Mouse (Mus musculus) forebrain, embryonic 10.5 days (tissue): Measurements from ENCODE around the gene Golga2. TPM values are rescaled to one million over a fixed set of nuclear protein-coding genes. Genes with fewer than 3 reads are reported as not detected.

Experiments used
- DNase-seq: peaks from one replicate; pipeline ENCODE4 v3.0.0-alpha.2; 2017; ENCODE audit warnings: low spot score; ENCODE audit errors: extremely low spot score
- H3K27ac ChIP-seq: fragments of 300-500 bp; sonication (generic); 2 replicates; pipeline ENCODE4 v1.5.1; 2016; ENCODE audit warnings: mild to moderate bottlenecking
- H3K27me3 ChIP-seq: fragments of 300-500 bp; sonication (generic); 2 replicates; pipeline ENCODE4 v1.6.1; 2016; ENCODE audit warnings: mild to moderate bottlenecking; ENCODE audit not compliant: poor library complexity, severe bottlenecking
- H3K36me3 ChIP-seq: fragments of 300-500 bp; sonication (generic); replicated peaks from 2 replicates; pipeline ENCODE4 v1.6.1; 2016; ENCODE audit warnings: mild to moderate bottlenecking, moderate library complexity
- H3K4me1 ChIP-seq: fragments of 300-500 bp; sonication (generic); 2 replicates; pipeline ENCODE4 v1.6.1; 2016
- H3K4me3 ChIP-seq: fragments of 300-500 bp; sonication (generic); 2 replicates; pipeline ENCODE4 v1.5.1; 2016; ENCODE audit warnings: mild to moderate bottlenecking, moderate library complexity
- H3K9me3 ChIP-seq: fragments of 300-500 bp; sonication (generic); 2 replicates; pipeline ENCODE4 v1.6.1; 2016; ENCODE audit warnings: mild to moderate bottlenecking, moderate library complexity
- WGBS: fragments of 180-500 bp; shearing (Covaris S2); methylation state at CpG from one replicate; pipeline ENCODE4 v1.1.7; 2016; 5-methylcytosine and 5-hydroxymethylcytosine counted together
- polyA plus RNA-seq: library from polyadenylated mRNA; unstranded; fragments of >200 nt; fragmentation: Nextera tagmentation; extraction: Ambion mirVana; gene quantifications from 2 replicates; pipeline ENCODE4 v1.2.1, GENCODE M21; 2016

The Golga2 gene
- polyA plus RNA-seq, 1 experiment from 2014 or later = 16.6 TPM

GRCm38 (mm10) chr2:32344056-32344455, 56.9 kb downstream of the Golga2 start:
- Histone ChIP-seq H3K27ac (no peak overlapping the region), H3K36me3 (no peaks in the 10 kb centered on the region), H3K4me3 (no peak overlapping the region), H3K9me3 (no peaks in the 10 kb centered on the region), H3K4me1 (peaks cover 21% of the 10 kb centered on the region), H3K27me3 (no peaks in the 10 kb centered on the region; the same call in 1 of the 2 replicates)
- 89% methylated on average over 10 of the region's 10 CpGs for WGBS
- no peak for DNase-seq

GRCm38 (mm10) chr2:32344598-32345321, 57.6 kb downstream of the Golga2 start:
- H3K36me3 ChIP-seq = no peaks in the 10 kb centered on the region
- H3K9me3 ChIP-seq = no peaks in the 10 kb centered on the region
- no peak for DNase-seq
- H3K4me1 ChIP-seq = peaks cover 26% of the 10 kb centered on the region
- H3K4me3 ChIP-seq = no peak overlapping the region
- H3K27ac ChIP-seq = no peak overlapping the region
- H3K27me3 ChIP-seq = peaks cover 5% of the 10 kb centered on the region; the same call in 1 of the 2 replicates
- WGBS = 67% methylated on average over 14 of the region's 14 CpGs

GRCm38 (mm10) chr2:32347019-32347418, 59.8 kb downstream of the Golga2 start:
- Histone ChIP-seq H3K36me3 (no peaks in the 10 kb centered on the region), H3K4me1 (peaks cover 40% of the 10 kb centered on the region), H3K27ac (no peak overlapping the region), H3K9me3 (no peaks in the 10 kb centered on the region), H3K27me3 (peaks cover 27% of the 10 kb centered on the region), H3K4me3 (no peak overlapping the region)
- 79% methylated on average over 6 of the region's 6 CpGs for WGBS
- no peak for DNase-seq

- Histone ChIP-seq H3K36me3 (no peaks in the 10 kb centered on the region), H3K27ac (no peak overlapping the region)
Measured at GRCm38 (mm10) chr2:32348311-32348710, 61.1 kb downstream of the Golga2 start.

GRCm38 (mm10) chr2:32349625-32350255, 62.6 kb downstream of the Golga2 start:
- no peaks in the 10 kb centered on the region for H3K36me3 ChIP-seq
- no peak overlapping the region for H3K4me3 ChIP-seq
- H3K27me3 ChIP-seq = peaks cover 35% of the 10 kb centered on the region
- H3K9me3 ChIP-seq = no peaks in the 10 kb centered on the region
- DNase-seq = no peak
- WGBS = 68% methylated on average over 8 of the region's 8 CpGs
- H3K4me1 ChIP-seq = peaks cover 51% of the 10 kb centered on the region
- H3K27ac ChIP-seq = no peak overlapping the region

More at GRCm38 (mm10) chr2:32348311-32348710, 61.1 kb downstream of the Golga2 start:
- DNase-seq = no peak
- Histone ChIP-seq H3K4me1 (peaks cover 46% of the 10 kb centered on the region), H3K27me3 (peaks cover 35% of the 10 kb centered on the region), H3K9me3 (no peaks in the 10 kb centered on the region), H3K4me3 (no peak overlapping the region)
- WGBS = 86% methylated on average over 11 of the region's 11 CpGs

- WGBS = 58% methylated on average over 13 of the region's 13 CpGs
- Histone ChIP-seq H3K9me3 (no peaks in the 10 kb centered on the region), H3K36me3 (no peaks in the 10 kb centered on the region), H3K27ac (peak overlapping the region; percentile 30; the same call in 1 of the 2 replicates), H3K4me1 (peaks cover 47% of the 10 kb centered on the region), H3K27me3 (peaks cover 35% of the 10 kb centered on the region), H3K4me3 (no peak overlapping the region)
- DNase-seq = no peak
Measured at GRCm38 (mm10) chr2:32350471-32351051, 63.4 kb downstream of the Golga2 start.

GRCm38 (mm10) chr2:32351471-32351961, 64.3 kb downstream of the Golga2 start:
- Histone ChIP-seq H3K4me3 (peak overlapping the region; percentile 71), H3K4me1 (peaks cover 47% of the 10 kb centered on the region), H3K27me3 (peaks cover 35% of the 10 kb centered on the region), H3K27ac (peak overlapping the region; percentile 85), H3K36me3 (no peaks in the 10 kb centered on the region), H3K9me3 (no peaks in the 10 kb centered on the region)
- 58% methylated on average over 9 of the region's 9 CpGs for WGBS
- DNase-seq = no peak

GRCm38 (mm10) chr2:32352151-32353006, 65.2 kb downstream of the Golga2 start, which contains the start of gene Ciz1:
Gene Ciz1 (plus strand): TSS chr2:32352327.
- WGBS = under 1% methylated on average over 52 of the region's 52 CpGs
- H3K9me3 ChIP-seq = no peaks in the 10 kb centered on the region
- no peaks in the 10 kb centered on the region for H3K36me3 ChIP-seq
- H3K27ac ChIP-seq = peak within 1 kb of the TSS; percentile 85
- peaks cover 35% of the 10 kb centered on the region for H3K27me3 ChIP-seq
- peak within 1 kb of the TSS; percentile 71 for H3K4me3 ChIP-seq
- peaks cover 51% of the 10 kb centered on the region for H3K4me1 ChIP-seq
- DNase-seq = peak; percentile 39

- no peaks in the 10 kb centered on the region for H3K36me3 ChIP-seq
- peaks cover 35% of the 10 kb centered on the region for H3K27me3 ChIP-seq
- peak within 1 kb of the TSS; percentile 71 for H3K4me3 ChIP-seq
- DNase-seq = peak; percentile 89
- under 1% methylated on average over 63 of the region's 63 CpGs for WGBS
- peak within 1 kb of the TSS; percentile 85 for H3K27ac ChIP-seq
- H3K9me3 ChIP-seq = no peaks in the 10 kb centered on the region
- peaks cover 51% of the 10 kb centered on the region for H3K4me1 ChIP-seq
Measured at GRCm38 (mm10) chr2:32353007-32353542, 65.9 kb downstream of the Golga2 start, which contains the start of gene Dnm1. Gene Dnm1 (minus strand): TSS chr2:32353338.

- H3K4me1 ChIP-seq = peaks cover 51% of the 10 kb centered on the region
- WGBS = 78% methylated on average over 6 of the region's 6 CpGs
Measured at GRCm38 (mm10) chr2:32353836-32354235, 66.7 kb downstream of the Golga2 start.

GRCm38 (mm10) chr2:32354336-32354895, 67.2 kb downstream of the Golga2 start:
- Histone ChIP-seq H3K27ac (no peak overlapping the region), H3K4me3 (no peak overlapping the region), H3K27me3 (peaks cover 33% of the 10 kb centered on the region), H3K9me3 (no peaks in the 10 kb centered on the region), H3K4me1 (peaks cover 49% of the 10 kb centered on the region), H3K36me3 (no peaks in the 10 kb centered on the region)
- no peak for DNase-seq
- WGBS = 89% methylated on average over 3 of the region's 3 CpGs

More at GRCm38 (mm10) chr2:32353836-32354235, 66.7 kb downstream of the Golga2 start:
- Histone ChIP-seq H3K27ac (no peak overlapping the region), H3K9me3 (no peaks in the 10 kb centered on the region), H3K4me3 (no peak overlapping the region; the same call in 1 of the 2 replicates), H3K36me3 (no peaks in the 10 kb centered on the region), H3K27me3 (peaks cover 35% of the 10 kb centered on the region)
- no peak for DNase-seq
